Mouse (Mus musculus) ES-E14 (cell line): ENCODE results near the gene Pbld2. TPM values are rescaled to one million over a fixed set of nuclear protein-coding genes. Genes with fewer than 3 reads are reported as not detected.
A peak's percentile ranks its signal among the peaks of the same experiment; 100 is the strongest.

ENCODE experiments used
- DNase-seq: peaks from one replicate; pipeline ENCODE4 v3.0.0-alpha.2; 2013; ENCODE audit warnings: low read depth, low spot score
- H3K27ac ChIP-seq: 2 replicates; pipeline ENCODE4 v1.5.1; 2012; ENCODE audit warnings: low read depth, mild to moderate bottlenecking, low read length, moderate library complexity, mixed read lengths; ENCODE audit not compliant: poor library complexity, insufficient read depth, severe bottlenecking
- H3K36me3 ChIP-seq: 2 replicates; pipeline ENCODE4 v1.6.1; 2012; ENCODE audit warnings: mild to moderate bottlenecking, low read length, moderate library complexity, mixed read lengths; ENCODE audit not compliant: control insufficient read depth, poor library complexity, insufficient read depth, severe bottlenecking
- H3K4me1 ChIP-seq, 2 experiments: fragments of 150-350 bp in 1 of 2; sonication (generic) in 1 of 2; 2 replicates each; pipeline ENCODE4 v1.6.1; 2012; ENCODE audit warnings: low read length in 2 of 2, mild to moderate bottlenecking in 1 of 2, mixed read lengths in 1 of 2; ENCODE audit not compliant: control insufficient read depth in 2 of 2, insufficient read depth in 2 of 2, poor library complexity in 1 of 2
- H3K4me3 ChIP-seq, 2 experiments: fragments of 150-350 bp in 1 of 2; sonication (generic) in 1 of 2; 2 replicates each; pipeline ENCODE4 v1.5.1; 2012; ENCODE audit warnings: low read length in 2 of 2, low read depth in 1 of 2, mild to moderate bottlenecking in 1 of 2, mixed read lengths in 1 of 2; ENCODE audit not compliant: insufficient read depth in 1 of 2, poor library complexity in 1 of 2, severe bottlenecking in 1 of 2
- H3K9ac ChIP-seq: 2 replicates; pipeline ENCODE4 v1.6.1; 2012; ENCODE audit warnings: low read depth, mild to moderate bottlenecking, low read length, mixed read lengths; ENCODE audit not compliant: poor library complexity, insufficient read depth, severe bottlenecking
- H3K9me3 ChIP-seq: fragments of 150-350 bp; sonication (generic); 2 replicates; pipeline ENCODE4 v1.6.1; 2012; ENCODE audit warnings: low read depth, mild to moderate bottlenecking, low read length; ENCODE audit not compliant: control insufficient read depth, insufficient read depth
- CHD2 ChIP-seq: IDR thresholded peaks from 2 replicates; pipeline ENCODE4 v1.6.1; 2014; ENCODE audit warnings: mild to moderate bottlenecking, low read depth, low read length, inconsistent platforms
- HCFC1 ChIP-seq: IDR thresholded peaks from 2 replicates; pipeline ENCODE4 v1.6.1; 2012; ENCODE audit warnings: low read length, inconsistent platforms, borderline replicate concordance; ENCODE audit not compliant: insufficient read depth
- MAFK ChIP-seq: IDR thresholded peaks from 2 replicates; pipeline ENCODE4 v1.6.1; 2014; ENCODE audit warnings: mild to moderate bottlenecking, low read depth, low read length, inconsistent platforms; ENCODE audit not compliant: insufficient read depth
- ZC3H11A ChIP-seq: IDR thresholded peaks from 2 replicates; pipeline ENCODE4 v1.6.1; 2012; ENCODE audit warnings: low read depth, mild to moderate bottlenecking, inconsistent platforms, low read length, borderline replicate concordance
- ZNF384 ChIP-seq: IDR thresholded peaks from 2 replicates; pipeline ENCODE4 v1.6.1; 2012; ENCODE audit warnings: low read depth, low read length, inconsistent platforms
- in situ Hi-C, 2 experiments: fragments of 600-800 bp; cut with MboI; formaldehyde crosslinking; loops; one replicate each; pipeline ENCODE4 v1.15.1; 2025; ENCODE audit warnings: low sequenced_read_pairs in 2 of 2, inconsistent platforms in 1 of 2; ENCODE audit not compliant: unreplicated experiment in 2 of 2
- total RNA-seq: library from RNA; depleted of rRNA; stranded (reverse); fragments of 300-350 nt; gene quantifications from 2 replicates; pipeline ENCODE4 v1.2.3, GENCODE M21; 2012

Gene Pbld2
- total RNA-seq, 1 experiment = 0.58 TPM

DNA sequence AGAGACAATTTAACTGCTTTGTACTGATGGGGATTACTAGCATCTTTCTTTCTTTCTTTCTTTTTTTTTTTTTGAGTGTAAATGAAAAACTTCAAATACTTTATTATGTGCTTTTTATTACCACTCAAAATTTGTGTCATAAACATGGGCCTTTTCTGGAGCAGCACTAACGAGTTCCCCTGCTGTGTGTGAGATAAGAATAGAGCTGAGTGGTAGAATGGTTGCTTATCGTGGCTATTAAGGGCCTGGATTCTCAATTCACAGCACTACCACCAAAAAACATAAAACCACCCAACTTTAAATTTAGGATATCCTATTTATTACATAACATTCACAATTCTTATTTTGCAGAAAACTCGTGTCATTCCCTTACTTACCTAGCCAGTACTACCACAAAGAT, 10.6 kb upstream of the Pbld2 start:
- Histone ChIP-seq H3K27ac (no peak overlapping the region), H3K9ac (no peak overlapping the region), H3K9me3 (no peaks in the 10 kb centered on the region), H3K4me3 (no peak overlapping the region), H3K4me1 (no peaks in the 10 kb centered on the region), H3K36me3 (peaks cover 36% of the 10 kb centered on the region)
- in situ Hi-C loops = no loop called here
- DNase-seq = no peak
- TF ChIP-seq ZNF384 (no peak), ZC3H11A (no peak), MAFK (no peak), HCFC1 (no peak), CHD2 (no peak)

DNA sequence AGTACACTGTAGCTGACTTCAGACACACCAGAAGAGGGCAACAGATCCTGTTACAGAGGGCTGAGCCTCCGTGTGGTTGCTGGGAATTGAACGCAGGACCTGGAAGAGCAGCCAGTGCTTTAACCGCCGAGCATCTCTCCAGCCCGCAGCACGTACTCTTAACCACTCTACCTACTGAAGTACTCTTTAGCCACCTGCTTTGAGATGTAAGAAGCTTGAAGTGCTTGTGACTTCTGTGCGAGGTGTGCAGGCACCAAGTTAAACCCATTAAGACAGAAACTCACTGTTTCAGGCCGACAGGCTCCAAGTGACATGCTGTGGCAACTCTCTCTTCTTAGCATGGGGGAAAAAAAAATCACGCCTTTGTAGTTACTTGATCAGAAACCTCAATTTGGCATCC, 9.9 kb upstream of the Pbld2 start:
- Histone ChIP-seq H3K4me3 (no peak overlapping the region), H3K4me1 (no peaks in the 10 kb centered on the region), H3K9ac (no peak overlapping the region), H3K27ac (no peak overlapping the region), H3K9me3 (no peaks in the 10 kb centered on the region), H3K36me3 (peaks cover 34% of the 10 kb centered on the region)
- in situ Hi-C loops = no loop called here
- no peak for TF ChIP-seq MAFK
- no peak for DNase-seq

DNA sequence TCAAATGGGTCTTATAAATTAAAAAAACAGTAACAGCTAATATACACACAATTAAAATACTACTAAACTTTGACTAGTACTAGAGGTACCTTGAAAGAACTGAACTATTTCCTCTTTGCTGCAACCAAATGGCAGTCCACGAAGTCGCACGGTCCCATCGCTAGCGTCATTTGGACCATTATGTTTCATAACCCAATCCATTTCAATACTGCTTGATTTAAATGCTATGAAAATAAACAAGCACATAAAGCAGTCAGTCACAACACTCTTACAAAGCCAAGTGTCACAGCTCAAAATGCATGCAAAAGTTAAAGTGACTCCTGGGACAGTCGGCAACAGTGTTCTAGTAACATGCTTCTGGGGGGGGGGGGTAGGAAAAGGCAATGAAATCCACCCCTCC, 4.8 kb upstream of the Pbld2 start:
- in situ Hi-C loops = no loop called here
- Histone ChIP-seq H3K4me3 (no peak overlapping the region), H3K36me3 (peaks cover 15% of the 10 kb centered on the region)

GRCm38 (mm10) chr10:63021702-63022101, 2.4 kb upstream of the Pbld2 start:
- Histone ChIP-seq H3K36me3 (peaks cover 7% of the 10 kb centered on the region), H3K27ac (no peak overlapping the region), H3K9ac (no peak overlapping the region; the same call in 1 of the 2 replicates), H3K4me3 (peak overlapping the region; percentile 14 to 86; a peak in 2 of 4 replicates), H3K9me3 (no peaks in the 10 kb centered on the region), H3K4me1 (peaks cover 3 to 4% of the 10 kb centered on the region in 2 experiments; a peak in 3 of 4 replicates)
- no peak for DNase-seq
- TF ChIP-seq CHD2 = no peak
- no peak for TF ChIP-seq HCFC1
- no peak for TF ChIP-seq MAFK
- no peak for TF ChIP-seq ZNF384
- no peak for TF ChIP-seq ZC3H11A
- in situ Hi-C loops = no loop called here

More for the DNA sequence above, 4.8 kb upstream of the Pbld2 start:
- Histone ChIP-seq H3K9ac (no peak overlapping the region), H3K27ac (no peak overlapping the region), H3K9me3 (no peaks in the 10 kb centered on the region), H3K4me1 (peaks cover 0 to 1% of the 10 kb centered on the region in 2 experiments; a peak in 2 of 4 replicates)
- no peak for DNase-seq
- TF ChIP-seq ZC3H11A (no peak), CHD2 (no peak), HCFC1 (no peak), ZNF384 (no peak), MAFK (no peak)

GRCm38 (mm10) chr10:63022541-63023120, 1.5 kb upstream of the Pbld2 start:
- Histone ChIP-seq H3K9me3 (no peaks in the 10 kb centered on the region), H3K9ac (peak overlapping the region; percentile 93), H3K27ac (peak overlapping the region; percentile 66; the same call in 1 of the 2 replicates), H3K4me3 (peak overlapping the region; percentile 76 to 86), H3K4me1 (peaks cover 3 to 4% of the 10 kb centered on the region in 2 experiments; a peak in 3 of 4 replicates), H3K36me3 (peaks cover 4% of the 10 kb centered on the region)
- TF ChIP-seq ZNF384 = no peak
- no peak for TF ChIP-seq MAFK
- no peak for TF ChIP-seq HCFC1
- TF ChIP-seq ZC3H11A = no peak
- TF ChIP-seq CHD2 = no peak
- in situ Hi-C loops = no loop called here
- no peak for DNase-seq
